Comparison of ENCODE assay signal across 12 mouse cellular contexts in the genomic region with DNA sequence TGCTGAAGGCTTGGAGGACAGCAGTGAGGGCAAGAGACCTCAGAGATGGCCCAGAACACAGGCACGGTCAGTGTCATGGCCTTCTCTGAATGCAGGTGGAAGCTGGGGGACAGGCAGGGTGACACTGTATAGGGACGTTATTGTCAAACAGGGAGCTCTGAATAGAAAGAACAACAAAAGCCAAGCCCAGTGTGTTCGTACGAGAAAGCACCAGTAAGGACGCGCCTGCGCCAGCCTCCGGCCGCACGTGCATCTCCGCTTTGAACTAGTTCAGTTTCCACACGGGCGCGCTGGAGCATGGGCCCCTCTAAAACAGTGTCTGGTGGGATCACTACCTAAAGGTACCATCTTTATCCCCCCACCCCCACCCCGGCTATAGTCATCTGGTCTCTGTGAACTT. TPM values are rescaled to one million over a fixed set of nuclear protein-coding genes. Genes with fewer than 3 reads are reported as not detected.
DNase-seq lines count a peak whose midpoint lies in the region; ATAC-seq and TF ChIP-seq lines count a peak whose summit lies in the region.
"Had no signal": no experiment of that assay in that cellular context is flagged by ENCODE, and none has a peak within 500 bp of the region (broad histone marks: within the 10 kb centered on the region; RNA-seq: fewer than 3 reads in every experiment).

No protein-coding gene starts in this region.

- no peaks in the 10 kb centered on the region for H3K9me3 ChIP-seq in forebrain, embryonic 10.5 days
- H3K9me3 ChIP-seq in forebrain, embryonic 16.5 days (ENCODE audit: control insufficient read depth, low read length) = no peaks in the 10 kb centered on the region
- H3K9me3 ChIP-seq in neural tube, embryonic 11.5 days (ENCODE audit: control insufficient read depth, low read length) = no peaks in the 10 kb centered on the region
- H3K9me3 ChIP-seq in liver, postnatal 0 days (ENCODE audit: low read length) = no peaks in the 10 kb centered on the region
- no peaks in the 10 kb centered on the region for H3K9me3 ChIP-seq in neural tube, embryonic 15.5 days (replicated peaks)
- H3K9me3 ChIP-seq: G1E had no signal

- no peak overlapping the region for H3K4me2 ChIP-seq in forebrain, embryonic 16.5 days (ENCODE audit: low read length)
- H3K4me2 ChIP-seq in neural tube, embryonic 11.5 days (ENCODE audit: low read depth) = no peak overlapping the region
- H3K4me2 ChIP-seq in liver, postnatal 0 days (ENCODE audit: low read depth, low read length) = no peak overlapping the region
- peak overlapping the region; percentile 15; the same call in 1 of the 2 replicates for H3K4me2 ChIP-seq in neural tube, embryonic 15.5 days

- no peaks in the 10 kb centered on the region; the same call in 1 of the 2 replicates for H3K27me3 ChIP-seq in forebrain, embryonic 10.5 days (ENCODE audit: poor library complexity, severe bottlenecking)
- no peaks in the 10 kb centered on the region for H3K27me3 ChIP-seq in forebrain, embryonic 16.5 days (replicated peaks; ENCODE audit: control insufficient read depth, insufficient read depth, low read length)
- H3K27me3 ChIP-seq in neural tube, embryonic 11.5 days (ENCODE audit: control insufficient read depth, insufficient read depth, low read length) = no peaks in the 10 kb centered on the region
- no peaks in the 10 kb centered on the region for H3K27me3 ChIP-seq in liver, postnatal 0 days (ENCODE audit: insufficient read depth, low read length)
- no peaks in the 10 kb centered on the region for H3K27me3 ChIP-seq in neural tube, embryonic 15.5 days (replicated peaks)

- TF ChIP-seq EP300 in liver, postnatal 0 days (IDR thresholded peaks at IDR 0.05; ENCODE audit: low read depth) = no peak

- ATAC-seq in forebrain, embryonic 16.5 days = no peak
- 0 out of 2 replicates have a peak, but pooled peaks have one; percentile 25 for ATAC-seq in neural tube, embryonic 11.5 days (ENCODE audit: insufficient read depth, low FRiP score, low TSS enrichment)
- no peak for ATAC-seq in liver, postnatal 0 days
- ATAC-seq in neural tube, embryonic 15.5 days (ENCODE audit: low FRiP score) = no peak

- TF ChIP-seq CTCF in liver, postnatal 0 days (IDR thresholded peaks at IDR 0.05; ENCODE audit: low read depth) = no peak

- peaks cover 46% of the 10 kb centered on the region for H3K4me1 ChIP-seq in forebrain, embryonic 10.5 days
- H3K4me1 ChIP-seq in forebrain, embryonic 16.5 days (replicated peaks; ENCODE audit: control insufficient read depth, insufficient read depth, low read length) = peaks cover 19% of the 10 kb centered on the region
- peaks cover 17% of the 10 kb centered on the region for H3K4me1 ChIP-seq in neural tube, embryonic 11.5 days (ENCODE audit: control insufficient read depth, insufficient read depth, low read length)
- H3K4me1 ChIP-seq in liver, postnatal 0 days (ENCODE audit: insufficient read depth) = peaks cover 45% of the 10 kb centered on the region
- H3K4me1 ChIP-seq in neural tube, embryonic 15.5 days = peaks cover 27% of the 10 kb centered on the region

- WGBS in forebrain, embryonic 10.5 days = 79% methylated on average over 15 of the region's 15 CpGs
- 67% methylated on average over 15 of the region's 15 CpGs for WGBS in forebrain, embryonic 16.5 days
- 60% methylated on average over 15 of the region's 15 CpGs for WGBS in neural tube, embryonic 11.5 days
- WGBS in liver, postnatal 0 days (ENCODE audit: insufficient replicate concordance) = 96% methylated on average over 15 of the region's 15 CpGs
- 31% methylated on average over 15 of the region's 15 CpGs for WGBS in neural tube, embryonic 15.5 days

- no peak overlapping the region for H3K9ac ChIP-seq in forebrain, embryonic 16.5 days (replicated peaks; ENCODE audit: low read depth, low read length)
- H3K9ac ChIP-seq in neural tube, embryonic 11.5 days (ENCODE audit: low read length) = no peak overlapping the region
- H3K9ac ChIP-seq in liver, postnatal 0 days (replicated peaks) = no peak overlapping the region
- no peak overlapping the region for H3K9ac ChIP-seq in neural tube, embryonic 15.5 days (replicated peaks)

- H3K27ac ChIP-seq in forebrain, embryonic 10.5 days = peak overlapping the region; percentile 9; the same call in 1 of the 2 replicates
- H3K27ac ChIP-seq in forebrain, embryonic 16.5 days (ENCODE audit: low read length) = no peak overlapping the region
- H3K27ac ChIP-seq in neural tube, embryonic 11.5 days (ENCODE audit: low read depth, low read length) = no peak overlapping the region
- peak overlapping the region; percentile 89; the same call in 1 of the 2 replicates for H3K27ac ChIP-seq in liver, postnatal 0 days (ENCODE audit: low read depth)
- H3K27ac ChIP-seq in neural tube, embryonic 15.5 days (replicated peaks) = no peak overlapping the region

- DNase-seq in forebrain, embryonic 10.5 days (ENCODE audit: extremely low spot score, low spot score) = no peak
- no peak for DNase-seq in neural tube, embryonic 11.5 days (ENCODE audit: low spot score)
- no peak for DNase-seq in neural tube, embryonic 10.5 days (ENCODE audit: extremely low spot score, low spot score)
- DNase-seq in liver, postnatal 0 days = no peak
- DNase-seq in cerebellum, adult 9-11 months = no peak
- DNase-seq in right cerebral cortex, postnatal 10 days (ENCODE audit: low spot score in 2 of 2) = no peak
- DNase-seq: cerebellum, adult 2 months; layer of hippocampus, adult 9-11 months; thymus, postnatal 25 days had no signal

- H3K4me3 ChIP-seq in forebrain, embryonic 10.5 days = no peak overlapping the region
- H3K4me3 ChIP-seq in forebrain, embryonic 16.5 days (replicated peaks; ENCODE audit: low read length) = no peak overlapping the region
- H3K4me3 ChIP-seq in neural tube, embryonic 11.5 days (ENCODE audit: low read depth, low read length) = no peak overlapping the region
- H3K4me3 ChIP-seq in liver, postnatal 0 days (ENCODE audit: low read depth, low read length) = no peak overlapping the region
- no peak overlapping the region for H3K4me3 ChIP-seq in neural tube, embryonic 15.5 days (replicated peaks)

- H3K36me3 ChIP-seq in forebrain, embryonic 10.5 days (replicated peaks) = peaks cover 55% of the 10 kb centered on the region
- H3K36me3 ChIP-seq in forebrain, embryonic 16.5 days (ENCODE audit: control insufficient read depth, insufficient read depth) = 0 out of 2 replicates have a peak, but pooled peaks cover 4% of the 10 kb centered on the region
- peaks cover 2% of the 10 kb centered on the region; the same call in 1 of the 2 replicates for H3K36me3 ChIP-seq in neural tube, embryonic 11.5 days (ENCODE audit: control insufficient read depth, insufficient read depth, low read length)
- H3K36me3 ChIP-seq in liver, postnatal 0 days (replicated peaks; ENCODE audit: insufficient read depth, low read length) = peaks cover 37% of the 10 kb centered on the region
- peaks cover 16% of the 10 kb centered on the region for H3K36me3 ChIP-seq in neural tube, embryonic 15.5 days

RNA-seq across cellular contexts. Expression of gene Pnma1, which starts 1.7 kb away (rescaled TPM):
- polyA plus RNA-seq in forebrain, embryonic 10.5 days (2016; fragmentation: Nextera tagmentation; extraction: Ambion mirVana) = 1.3 and 1.8 TPM in 2 replicates
- 5.3 and 7.2 TPM in 2 replicates for polyA plus RNA-seq in forebrain, embryonic 16.5 days (2015; fragmentation: Nextera tagmentation; extraction: Ambion mirVana)
- polyA plus RNA-seq in neural tube, embryonic 11.5 days (2014; fragmentation: Nextera tagmentation; extraction: Ambion mirVana) = 1.6 and 2.5 TPM in 2 replicates
- 0.28 and 0.35 TPM in 2 replicates for polyA plus RNA-seq in liver, postnatal 0 days (2015; fragmentation: Nextera tagmentation; extraction: Ambion mirVana)
- polyA plus RNA-seq in neural tube, embryonic 15.5 days (2015; fragmentation: Nextera tagmentation; extraction: Ambion mirVana) = 3.2 and 3.8 TPM in 2 replicates

RNA-seq across cellular contexts. Expression of gene Dnal1, which starts 35.8 kb away (rescaled TPM):
- 4.2 and 4.8 TPM in 2 replicates for polyA plus RNA-seq in forebrain, embryonic 10.5 days (2016; fragmentation: Nextera tagmentation; extraction: Ambion mirVana)
- polyA plus RNA-seq in forebrain, embryonic 16.5 days (2015; fragmentation: Nextera tagmentation; extraction: Ambion mirVana) = 10.4 and 12.8 TPM in 2 replicates
- polyA plus RNA-seq in neural tube, embryonic 11.5 days (2014; fragmentation: Nextera tagmentation; extraction: Ambion mirVana) = 5.5 and 6.2 TPM in 2 replicates
- 0.13 and 0.21 TPM in 2 replicates for polyA plus RNA-seq in liver, postnatal 0 days (2015; fragmentation: Nextera tagmentation; extraction: Ambion mirVana)
- 6.7 and 7.0 TPM in 2 replicates for polyA plus RNA-seq in neural tube, embryonic 15.5 days (2015; fragmentation: Nextera tagmentation; extraction: Ambion mirVana)

RNA-seq across cellular contexts. Expression of gene Acot6, which starts 49.5 kb away (rescaled TPM):
- polyA plus RNA-seq in forebrain, embryonic 10.5 days (2016; fragmentation: Nextera tagmentation; extraction: Ambion mirVana) = 0.69 and 0.98 TPM in 2 replicates
- 1.4 and 1.6 TPM in 2 replicates for polyA plus RNA-seq in forebrain, embryonic 16.5 days (2015; fragmentation: Nextera tagmentation; extraction: Ambion mirVana)
- polyA plus RNA-seq in neural tube, embryonic 11.5 days (2014; fragmentation: Nextera tagmentation; extraction: Ambion mirVana) = 0.82 and 1.3 TPM in 2 replicates
- 1.9 and 2.0 TPM in 2 replicates for polyA plus RNA-seq in liver, postnatal 0 days (2015; fragmentation: Nextera tagmentation; extraction: Ambion mirVana)
- polyA plus RNA-seq in neural tube, embryonic 15.5 days (2015; fragmentation: Nextera tagmentation; extraction: Ambion mirVana) = 1.4 and 1.6 TPM in 2 replicates
- polyA plus RNA-seq: G1E had no signal

Comparison
In these comparisons a context has a peak if more than half of its experiments do, and no peak if none do; other contexts are left out.
1. H3K27ac ChIP-seq: peak in forebrain, embryonic 10.5 days (single experiment) and liver, postnatal 0 days (single experiment); none in forebrain, embryonic 16.5 days (single experiment), neural tube, embryonic 11.5 days (single experiment) and neural tube, embryonic 15.5 days (single experiment).